Mouse (Mus musculus): ENCODE data around the gene Eva1c.

DNA sequence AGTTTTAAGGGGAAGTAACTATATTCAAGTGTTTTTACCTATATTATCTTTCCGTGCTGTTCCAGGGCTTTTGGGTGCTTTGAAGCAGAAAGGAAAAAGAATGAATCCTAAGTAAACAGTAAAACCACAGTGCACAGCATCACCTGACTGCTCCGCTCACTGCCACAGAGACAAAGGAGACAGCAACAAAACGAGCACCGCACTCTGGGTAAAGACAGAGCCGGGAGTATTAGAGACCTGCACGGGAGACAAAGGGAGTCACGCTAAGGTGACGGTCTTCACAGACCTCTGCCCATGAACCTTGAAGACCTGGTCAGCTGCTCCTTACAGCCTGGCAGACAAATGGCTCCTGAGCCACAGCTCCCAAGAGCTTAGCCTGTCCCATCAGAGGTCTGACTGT, 120.5 kb downstream of the Eva1c start:
- TF ChIP-seq CTCF (IDR thresholded peaks at IDR 0.05; ENCODE audit: low read depth) (no peak), EP300 (optimal IDR thresholded peaks at IDR 0.05) (no peak)
